Mouse (Mus musculus) mouse trophoblast stem cell (cell line): ENCODE measurements at regions not wholly inside any gene's neighbourhood (a gene's known extent, or its start where the extent isn't known, plus 50 kb on each side); places are given as distances from the start of the nearest gene placed in this dataset.

Experiments
- in situ Hi-C, 2 experiments: fragments of 300-500 bp; cut with MseI, MboI; formaldehyde crosslinking; loops; 2 replicates in 1 of 2; 3 replicates in 1 of 2; pipeline ENCODE4 v1.15.1; 2025

DNA sequence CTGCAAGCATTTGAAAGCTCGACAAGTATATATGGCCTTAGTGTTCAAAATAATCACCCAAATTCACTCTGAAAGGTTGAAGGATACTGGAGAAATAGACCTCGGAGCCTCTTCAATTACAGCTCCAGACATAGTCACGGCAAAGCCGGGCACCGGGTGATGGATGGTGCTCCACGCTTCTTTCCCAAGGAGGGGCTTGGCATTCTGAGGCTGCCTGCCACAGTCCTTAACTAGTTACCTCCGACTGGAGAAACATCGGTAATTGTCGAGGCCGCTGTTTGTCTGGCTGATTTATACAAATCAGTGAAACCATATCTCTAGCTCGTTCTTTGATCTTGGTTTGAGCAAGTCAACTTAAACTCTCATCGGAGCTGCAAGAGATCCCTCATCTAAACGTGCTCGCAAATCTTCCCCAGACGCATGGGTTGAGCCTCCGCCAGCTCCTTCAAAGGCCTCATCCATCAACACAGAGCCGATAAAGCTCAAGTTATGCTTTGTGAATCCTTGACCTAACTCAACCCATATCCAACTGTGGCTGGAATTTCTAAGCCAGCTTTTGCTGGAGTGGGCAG, 145.4 kb upstream of the Stx16 start:
- in situ Hi-C loops = loop anchor here in 1 of 2 experiments (10.0 kb wide), 1 partner anchor 346 kb away; no protein-coding TSS in a partner anchor

DNA sequence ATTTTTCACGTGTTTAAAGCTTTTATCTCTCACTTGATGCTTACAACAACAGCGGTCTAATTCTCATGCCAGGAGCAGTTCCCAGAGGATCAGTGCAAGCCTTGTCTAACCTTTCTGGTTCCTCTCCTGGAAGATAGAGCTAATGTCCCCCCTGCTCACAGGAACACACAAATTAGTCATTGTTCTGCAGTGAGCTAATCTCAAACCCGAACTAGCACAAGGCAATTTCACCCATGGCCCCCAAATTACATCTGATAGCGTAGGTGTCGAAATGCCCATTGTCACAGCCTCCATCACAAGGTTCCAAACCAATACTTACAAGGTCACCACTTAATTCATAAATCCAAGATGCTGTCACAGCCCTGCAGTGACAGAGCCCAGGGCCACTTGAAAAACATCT, 140.4 kb upstream of the Stx16 start:
- in situ Hi-C loops = loop anchor here in 1 of 2 experiments (10.0 kb wide), 1 partner anchor 351 kb away; no protein-coding TSS in a partner anchor

DNA sequence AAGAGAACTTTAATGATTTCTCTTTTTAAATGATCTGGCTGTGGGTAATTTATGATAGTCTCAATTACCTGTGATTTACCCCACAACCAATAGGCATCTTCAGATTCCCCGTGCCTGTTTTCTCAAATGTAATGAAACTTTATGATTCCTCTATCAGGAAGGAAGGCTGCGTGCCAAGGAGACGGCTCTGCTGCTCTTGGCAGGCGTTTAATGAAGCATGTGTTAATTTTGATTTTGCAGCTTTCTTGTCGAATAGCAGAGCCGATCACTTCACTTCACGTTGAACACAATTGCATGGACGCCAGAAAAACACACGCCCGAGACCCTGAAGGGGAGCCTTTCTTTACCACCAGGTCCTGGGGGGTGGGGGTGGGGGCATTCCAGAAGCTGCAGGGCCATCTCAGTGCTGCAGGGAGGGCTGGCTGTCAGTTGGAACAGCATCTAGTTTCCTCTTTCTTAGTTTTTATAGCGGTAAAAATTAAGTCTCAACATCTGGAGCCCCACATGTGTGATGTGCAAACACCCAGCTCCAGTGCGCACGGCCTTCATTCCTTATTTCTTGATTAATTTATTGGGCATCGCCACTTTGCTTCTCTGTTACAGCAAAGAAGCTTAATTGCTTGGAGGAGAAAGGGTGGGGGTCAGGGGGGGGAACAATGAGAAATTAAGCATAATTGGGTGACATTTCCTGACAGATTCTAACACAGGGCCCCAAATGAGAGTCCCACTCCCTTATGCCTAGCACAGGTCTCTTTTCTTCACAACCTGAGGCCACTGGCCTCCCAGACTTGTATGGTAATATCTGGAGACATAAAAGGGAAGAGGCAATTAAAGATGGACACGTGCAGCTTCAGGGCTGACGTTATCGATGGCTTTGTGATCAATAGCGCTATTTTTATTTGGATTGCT, 138.3 kb upstream of the Stx16 start:
- in situ Hi-C loops = loop anchor here in 1 of 2 experiments (10.0 kb wide), 1 partner anchor 353 kb away; no protein-coding TSS in a partner anchor

DNA sequence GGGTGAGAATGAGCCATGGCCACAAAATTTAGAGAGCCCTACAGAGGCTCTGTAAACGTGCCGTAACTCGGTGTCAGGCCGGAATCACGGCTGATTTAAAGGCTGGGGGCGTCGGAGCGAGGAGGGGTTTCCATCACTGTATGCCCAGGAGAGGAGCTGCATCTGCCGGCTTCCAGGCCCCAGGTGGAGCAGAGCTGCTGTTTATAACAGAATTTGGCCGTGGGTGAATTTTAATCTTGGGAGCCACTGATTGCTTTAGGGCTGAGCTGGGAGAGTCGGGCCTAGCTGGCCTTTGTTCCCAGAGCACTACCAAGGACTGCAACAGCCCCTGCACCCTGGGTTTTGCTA, 137.7 kb upstream of the Stx16 start:
- in situ Hi-C loops = loop anchor here in 1 of 2 experiments (10.0 kb wide), 1 partner anchor 354 kb away; no protein-coding TSS in a partner anchor

DNA sequence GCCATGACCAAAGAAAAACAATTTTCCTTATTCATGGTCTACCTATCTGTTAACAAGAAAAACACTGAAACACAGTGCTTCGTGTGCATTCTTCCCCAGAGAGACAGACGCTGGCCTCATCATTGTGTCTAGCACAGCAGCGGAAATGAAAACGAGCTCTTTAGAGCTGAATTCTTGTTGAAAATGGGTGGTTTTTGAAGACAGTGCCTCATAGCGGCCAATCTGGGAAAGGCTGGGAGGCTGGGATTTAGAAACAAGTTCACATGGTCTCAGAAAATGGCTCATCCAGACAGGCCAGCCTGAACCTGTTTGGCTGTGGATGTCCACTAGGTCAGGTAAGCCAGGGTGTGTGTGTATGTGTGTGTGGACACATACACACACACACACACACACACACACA, 130.7 kb upstream of the Stx16 start:
- in situ Hi-C loops = no loop called here

DNA sequence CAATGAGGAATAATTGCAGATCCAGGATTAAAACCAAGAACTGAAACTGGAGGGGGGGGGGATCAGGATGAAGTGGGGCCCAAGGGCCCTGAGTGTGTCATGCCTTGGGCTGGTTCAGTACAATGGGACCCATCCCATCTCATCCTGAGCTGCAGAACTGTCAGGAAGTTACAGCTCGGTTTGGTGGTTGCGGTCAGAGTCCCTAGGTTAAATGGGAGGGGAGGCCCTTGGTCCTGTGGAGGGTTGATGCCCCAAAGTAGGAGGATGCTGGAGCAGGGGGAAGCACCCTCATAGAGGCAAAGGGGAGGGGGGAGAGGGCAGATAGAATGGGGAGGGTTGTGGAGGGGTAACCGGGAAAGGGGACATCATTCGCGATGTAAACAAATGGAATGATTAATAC, 127.5 kb upstream of the Stx16 start:
- in situ Hi-C loops = no loop called here

DNA sequence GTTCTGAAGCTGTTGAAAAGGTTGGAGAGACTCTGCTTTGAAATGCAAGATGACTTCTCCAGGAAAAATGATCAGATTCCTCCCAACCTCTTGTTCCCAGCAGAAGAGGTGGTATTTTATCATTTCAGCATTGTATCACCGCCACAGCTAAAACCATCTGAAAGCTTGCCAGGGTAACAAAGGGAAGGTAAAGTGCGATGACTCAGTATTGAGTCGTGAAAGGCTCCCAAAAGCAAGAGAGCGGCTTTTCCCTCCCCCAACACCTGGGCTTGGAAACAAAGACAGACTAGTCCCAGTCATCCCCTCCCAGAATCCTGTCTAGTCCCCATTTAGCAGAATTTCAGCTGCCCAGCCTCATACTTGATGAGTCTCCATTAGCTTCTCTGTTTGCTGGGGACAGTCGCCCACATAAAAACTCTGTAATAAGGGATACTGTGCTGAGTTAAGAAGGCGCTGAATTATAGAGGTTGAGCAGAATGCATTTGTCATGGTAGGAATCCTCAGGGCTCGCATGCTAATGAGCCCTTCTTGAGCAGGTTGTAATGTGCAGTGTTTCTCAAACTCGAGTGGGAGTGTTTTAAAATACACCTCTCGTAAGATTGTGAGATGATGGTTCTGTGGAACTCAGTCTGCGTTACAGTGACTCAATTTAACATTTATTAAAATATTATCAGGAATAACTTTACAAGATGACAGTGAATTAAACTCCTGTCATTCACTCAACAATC, 125.8 kb upstream of the Stx16 start:
- in situ Hi-C loops = no loop called here

DNA sequence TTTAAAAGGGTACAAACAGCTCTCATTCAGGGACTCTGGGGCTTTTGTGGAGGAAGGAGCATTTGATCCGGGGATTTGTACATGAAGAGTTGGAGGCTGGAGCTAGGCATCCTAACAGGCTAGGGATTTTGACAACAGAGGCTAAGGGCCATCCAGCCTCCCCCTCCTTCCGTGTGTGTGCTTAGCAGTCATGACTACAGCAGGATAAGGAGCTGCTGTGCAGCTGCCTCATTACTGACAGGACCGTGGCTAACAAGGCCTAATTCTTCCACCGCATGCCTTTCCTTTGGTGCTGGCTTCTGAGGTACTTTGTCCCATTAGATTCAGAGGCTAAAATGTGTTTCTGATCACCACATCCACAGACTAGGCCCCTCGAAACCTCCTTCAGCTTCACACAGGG, 110.0 kb upstream of the Stx16 start:
- in situ Hi-C loops = no loop called here

DNA sequence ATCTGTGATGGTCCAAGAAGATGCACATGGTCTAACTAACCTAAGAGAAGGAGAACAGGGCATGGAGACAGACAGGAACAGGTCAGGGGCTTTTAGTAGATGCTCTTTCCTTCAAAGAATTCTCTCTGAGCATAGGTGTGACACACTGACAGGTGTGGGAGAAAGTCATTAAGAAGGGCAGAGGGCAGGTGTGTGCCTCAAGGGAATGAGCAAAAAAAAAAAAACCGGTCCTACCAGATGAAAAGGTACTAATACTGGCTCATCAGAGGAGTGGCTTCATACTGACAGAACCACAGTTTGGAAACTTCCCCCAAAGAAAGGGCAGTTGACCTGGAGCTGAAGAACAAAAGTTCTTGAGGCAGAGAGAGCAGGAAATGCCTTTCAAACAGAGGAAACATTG, 105.3 kb upstream of the Stx16 start:
- in situ Hi-C loops = no loop called here

DNA sequence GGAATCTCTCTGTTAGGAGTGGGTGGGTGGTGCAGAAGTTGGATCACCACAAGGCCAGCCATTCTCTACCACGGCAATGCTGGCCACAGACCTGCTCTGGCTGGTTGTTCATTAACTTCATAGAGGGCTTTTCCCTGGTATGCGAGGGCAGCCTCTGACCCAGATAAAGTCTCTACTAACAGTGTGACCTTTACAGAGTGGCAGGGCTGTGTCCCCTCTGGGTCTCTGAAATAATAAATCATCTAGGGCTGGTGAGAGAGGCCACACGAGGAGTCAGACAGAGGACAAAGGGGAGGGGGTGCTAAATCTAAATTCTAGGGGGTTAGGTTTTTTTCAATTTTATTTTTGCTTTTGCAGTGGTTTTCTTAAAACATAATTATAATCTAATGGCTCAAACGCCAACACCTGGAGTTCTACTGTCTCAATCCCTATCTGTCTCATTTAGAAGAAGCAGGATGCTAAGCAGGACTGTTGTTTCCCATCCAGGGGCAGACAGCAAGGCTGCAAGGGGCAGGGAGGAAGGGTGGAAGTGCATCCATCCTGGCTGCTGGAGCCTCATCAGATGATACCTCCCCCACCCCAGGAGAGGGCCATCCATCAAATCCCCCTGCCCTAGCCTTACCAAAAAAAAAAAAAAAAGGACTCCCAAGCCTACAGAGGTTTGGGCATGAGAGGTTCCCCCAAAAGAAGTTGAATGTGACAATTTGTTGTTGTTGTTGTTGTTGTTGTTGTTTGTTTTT, 99.6 kb upstream of the Stx16 start:
- in situ Hi-C loops = no loop called here

DNA sequence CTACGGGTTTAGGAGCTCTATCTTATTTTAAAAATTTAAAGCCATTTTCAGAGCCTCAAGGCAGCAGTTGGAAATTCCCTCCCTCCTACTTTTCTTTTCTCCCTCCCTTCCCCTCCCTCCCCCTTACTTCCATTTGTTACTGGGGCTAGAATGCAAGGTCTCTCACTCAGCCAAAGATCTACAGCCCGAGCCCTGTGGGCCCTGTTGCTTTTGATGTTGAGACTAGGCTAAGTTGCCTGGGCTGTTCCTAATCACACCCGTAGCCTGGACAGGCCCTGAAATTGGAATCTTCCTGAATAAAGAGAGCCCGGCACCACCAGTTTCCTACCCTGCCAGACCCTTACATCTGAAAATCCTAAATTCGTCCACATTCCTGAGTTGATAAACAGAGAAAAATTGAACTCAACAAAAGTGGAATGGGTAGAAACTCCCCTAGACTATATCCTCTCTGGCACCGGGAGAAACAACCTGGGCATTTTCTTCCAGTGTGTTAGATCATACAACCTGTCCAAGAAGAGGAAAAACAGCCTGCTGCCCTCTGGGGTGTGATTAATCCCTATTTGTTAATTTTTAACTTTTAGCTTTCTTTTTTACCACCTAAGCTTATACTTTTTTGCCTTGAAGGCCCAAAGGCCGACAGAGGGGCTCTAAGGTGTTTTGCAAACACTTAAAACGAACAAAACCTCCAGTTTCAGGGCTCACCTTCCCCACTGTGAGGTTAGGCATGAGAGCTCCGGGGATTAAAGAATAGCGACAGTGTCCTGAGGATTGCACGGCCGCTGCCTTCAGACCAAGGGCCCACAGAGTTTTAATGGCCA, 98.7 kb upstream of the Stx16 start:
- in situ Hi-C loops = no loop called here

DNA sequence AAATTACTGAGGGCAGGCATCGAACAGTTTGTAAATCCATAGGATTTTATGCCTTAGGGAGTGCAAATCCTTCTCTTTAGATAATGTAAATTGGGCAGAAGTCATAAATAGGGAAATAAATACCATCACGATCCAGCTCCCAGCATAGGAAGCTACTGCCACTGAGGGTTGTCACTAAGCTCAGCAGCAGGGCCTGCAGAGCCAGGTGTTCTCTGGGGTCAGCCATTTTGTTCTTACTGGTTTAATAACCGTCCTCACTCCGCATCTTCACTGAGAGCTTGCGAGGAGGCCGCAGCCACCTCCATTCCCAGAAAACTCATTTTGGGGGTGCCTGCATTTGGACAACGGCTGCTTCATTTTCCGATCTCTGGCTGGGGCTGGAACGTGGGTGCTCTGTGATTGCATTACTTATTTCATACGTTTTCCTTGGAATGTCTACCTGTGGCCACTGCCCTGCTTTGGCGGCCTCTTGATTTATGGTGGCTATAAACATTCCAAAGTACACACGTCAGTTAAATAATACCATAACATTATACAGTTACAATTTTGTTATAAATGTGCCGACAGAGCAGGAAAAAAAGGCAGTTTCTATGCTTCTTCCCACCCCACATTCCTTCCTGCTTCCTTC, 97.9 kb upstream of the Stx16 start:
- in situ Hi-C loops = no loop called here

DNA sequence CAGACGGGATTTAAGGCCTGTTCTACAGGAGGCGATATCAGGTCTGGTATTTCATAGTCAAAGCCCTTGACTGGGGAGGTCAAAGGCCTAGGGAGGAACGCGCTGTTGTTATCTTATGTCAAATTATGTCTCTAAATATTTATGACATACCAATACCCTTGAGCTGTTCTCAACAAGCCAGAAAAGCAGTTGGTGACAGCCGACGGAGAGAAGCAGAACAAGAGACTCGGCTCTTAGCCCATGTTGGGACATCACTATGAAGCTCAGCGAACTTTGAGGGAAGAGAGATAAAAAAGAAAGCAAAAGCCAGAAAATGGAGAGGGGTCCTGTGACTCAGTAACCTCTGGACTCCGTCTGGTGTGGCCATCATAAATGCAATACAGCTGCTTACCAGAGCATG, 95.1 kb upstream of the Stx16 start:
- in situ Hi-C loops = no loop called here

DNA sequence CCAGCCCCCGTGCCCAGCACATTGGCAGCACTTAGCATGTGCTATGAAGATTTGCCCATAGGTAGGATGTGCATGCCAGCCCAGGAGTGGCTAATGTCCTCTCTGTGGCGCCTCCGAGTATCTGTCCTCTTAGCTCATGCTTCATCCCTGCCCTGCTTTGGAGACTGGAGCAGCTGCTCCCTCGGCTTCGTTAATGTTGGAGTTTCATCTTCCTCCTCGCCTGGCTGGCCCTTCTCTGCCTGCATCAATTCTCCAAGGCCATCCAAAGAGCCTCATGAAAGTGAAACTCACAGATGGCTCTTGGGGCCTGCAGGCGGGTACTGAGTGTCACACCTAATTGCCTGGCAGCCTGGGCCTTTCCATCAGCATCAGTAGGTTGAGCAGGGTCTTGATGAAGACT, 88.6 kb upstream of the Stx16 start:
- in situ Hi-C loops = no loop called here

DNA sequence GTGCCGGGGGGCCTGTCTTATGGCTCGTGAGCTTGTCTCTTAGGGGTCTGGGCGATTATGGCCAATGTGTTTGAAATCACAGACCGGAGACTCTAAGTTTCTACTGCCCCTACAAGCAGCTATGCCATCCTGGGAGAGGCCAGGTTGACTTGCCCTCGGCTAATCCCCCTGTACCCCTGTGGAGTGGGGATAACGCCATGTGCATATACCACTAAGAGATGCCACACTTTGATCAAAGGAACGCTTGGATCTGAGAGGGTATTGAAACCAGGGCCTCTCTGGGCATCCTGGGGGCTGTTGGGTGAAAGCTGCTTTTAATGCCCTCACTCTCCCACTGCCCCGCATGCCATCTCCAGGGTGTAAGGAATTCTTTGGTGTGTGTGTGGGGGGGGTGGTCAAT, 88.2 kb upstream of the Stx16 start:
- in situ Hi-C loops = no loop called here

DNA sequence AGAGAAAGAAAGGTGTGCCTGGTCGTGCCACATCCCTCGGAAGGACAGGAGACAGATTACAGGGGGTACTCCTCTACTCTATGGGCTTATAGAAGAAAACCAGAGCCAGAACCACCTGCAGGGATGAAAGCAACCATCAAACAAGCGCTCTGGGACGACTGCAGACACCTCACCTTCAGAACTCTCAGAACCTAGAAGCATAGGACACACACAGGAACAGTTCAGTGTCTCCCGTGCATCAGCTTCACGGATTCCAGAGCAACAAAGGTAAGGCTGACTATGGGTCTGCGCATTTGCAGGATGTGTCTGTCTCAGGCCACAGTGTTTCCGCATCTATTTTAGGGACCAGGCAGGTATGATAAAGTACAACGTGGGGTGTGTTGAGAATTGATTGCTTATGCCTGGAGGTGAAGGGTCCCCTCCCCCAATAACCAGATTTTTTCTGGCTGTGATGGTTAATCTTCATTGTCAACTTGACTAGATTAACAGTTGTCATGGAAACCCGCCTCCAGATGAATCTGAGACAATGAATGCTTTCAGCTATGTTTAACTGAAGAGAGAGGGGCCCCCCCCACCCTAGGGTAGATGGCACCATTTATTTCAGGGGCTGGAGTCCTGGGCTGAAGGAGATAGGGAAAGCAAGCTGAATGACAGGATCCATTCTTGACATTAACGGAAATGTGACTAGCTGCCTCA, 87.3 kb upstream of the Stx16 start:
- in situ Hi-C loops = no loop called here

DNA sequence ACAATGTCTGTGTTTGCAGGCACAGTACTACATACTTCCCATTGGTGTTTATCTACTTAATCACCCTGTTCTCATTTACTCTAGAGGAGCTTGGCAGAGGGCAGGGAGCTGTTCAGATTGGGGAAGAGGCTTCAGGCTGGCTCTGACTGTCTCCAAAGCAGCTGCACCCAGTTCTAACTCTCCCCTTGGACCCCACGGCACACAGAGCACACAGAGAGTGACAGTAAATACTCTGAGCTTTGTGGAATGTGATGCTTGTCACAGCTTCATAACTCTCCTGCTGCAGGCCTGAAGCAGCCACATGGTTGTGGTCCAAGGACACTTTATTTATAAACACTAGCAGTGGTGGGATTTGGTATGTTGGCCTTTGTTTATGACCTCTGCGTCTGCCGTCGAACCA, 85.4 kb upstream of the Stx16 start:
- in situ Hi-C loops = no loop called here

DNA sequence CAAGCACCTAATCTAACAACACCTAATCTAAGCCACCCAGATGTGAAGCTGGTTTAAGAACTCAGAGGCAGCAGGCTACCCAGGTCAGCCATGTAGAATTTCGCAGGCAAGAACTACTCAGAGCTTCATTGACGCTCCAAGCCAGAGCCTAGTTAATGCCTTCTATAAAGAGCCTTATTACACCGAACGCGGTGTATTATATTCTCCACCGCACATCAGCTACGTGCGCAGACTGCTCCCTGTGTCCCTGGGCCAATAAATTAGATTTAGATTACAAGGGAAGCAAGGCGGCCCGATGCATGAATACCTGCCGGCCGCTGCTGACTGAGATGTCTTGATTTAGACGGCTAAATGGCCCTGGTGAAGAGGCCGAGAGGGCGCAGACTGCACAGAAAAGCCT, 84.7 kb upstream of the Stx16 start:
- in situ Hi-C loops = no loop called here

DNA sequence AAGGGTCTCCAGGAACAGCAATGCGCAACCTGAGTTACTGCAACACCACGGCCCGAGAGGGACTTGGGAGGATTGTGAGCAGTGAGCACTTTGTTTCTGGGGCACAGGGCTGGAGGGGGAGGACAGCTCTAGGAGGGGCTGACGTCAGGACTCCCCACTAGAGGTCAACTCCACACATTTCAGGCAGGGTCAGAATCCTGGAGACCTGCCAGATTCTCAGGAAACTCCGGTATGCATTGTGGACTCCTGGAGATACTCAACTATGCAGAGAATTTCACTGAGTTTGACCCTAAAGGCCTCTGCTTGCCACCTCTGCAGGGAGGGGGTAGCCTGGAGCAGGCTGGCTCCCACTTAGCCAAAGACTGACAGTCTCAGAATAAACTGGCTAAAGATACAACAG, 84.1 kb upstream of the Stx16 start:
- in situ Hi-C loops = no loop called here

DNA sequence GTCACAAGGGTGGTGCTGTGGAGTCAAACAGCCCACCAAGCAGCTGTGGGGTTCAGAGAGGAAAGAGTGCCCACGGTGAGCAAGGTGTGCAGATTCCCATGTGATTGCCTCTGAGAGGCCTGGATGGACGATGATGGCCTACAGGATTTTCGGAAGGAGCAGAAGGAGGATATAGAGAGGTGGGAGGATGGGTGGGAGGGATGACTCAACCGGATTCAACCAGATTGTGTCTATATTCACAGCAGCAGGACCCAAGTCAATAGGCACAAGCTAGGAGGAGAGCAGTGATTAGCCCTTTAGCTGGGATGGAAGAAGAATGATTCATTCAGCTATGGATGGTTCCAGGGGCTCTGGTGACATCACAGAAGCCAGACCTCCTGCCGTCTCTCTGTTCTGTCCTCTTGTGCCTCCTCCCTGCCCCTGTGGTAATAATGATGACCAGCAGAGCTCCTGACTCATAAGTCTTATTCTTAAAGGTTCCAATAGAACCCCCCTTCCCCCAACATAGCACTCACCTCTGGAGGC, 82.6 kb upstream of the Stx16 start:
- in situ Hi-C loops = no loop called here
